8 mouse cellular contexts compared by ENCODE assay signal in genomic region chr11:101772027-101772426, GRCm38 (mm10). TPM values are rescaled to one million over a fixed set of nuclear protein-coding genes. Genes with fewer than 3 reads are reported as not detected.
DNase-seq lines count a peak whose midpoint lies in the region; ATAC-seq and TF ChIP-seq lines count a peak whose summit lies in the region.
"Had no signal": no experiment of that assay in that cellular context is flagged by ENCODE, and none has a peak within 500 bp of the region (broad histone marks: within the 10 kb centered on the region; RNA-seq: fewer than 3 reads in every experiment).

No protein-coding gene starts in this region.

- no peak overlapping the region for H3K9ac ChIP-seq in lung, postnatal 0 days (replicated peaks; ENCODE audit: low read depth)
- no peak overlapping the region for H3K9ac ChIP-seq in forebrain, embryonic 16.5 days (replicated peaks; ENCODE audit: low read depth, low read length)
- no peak overlapping the region for H3K9ac ChIP-seq in liver, embryonic 14.5 days (replicated peaks)
- H3K9ac ChIP-seq in stomach, postnatal 0 days (ENCODE audit: low read length): no peak overlapping the region

- 6% methylated on average over 5 of the region's 5 CpGs for WGBS in lung, postnatal 0 days
- WGBS in forebrain, embryonic 16.5 days: 7% methylated on average over 5 of the region's 5 CpGs
- WGBS in liver, embryonic 14.5 days (ENCODE audit: insufficient replicate concordance): 13% methylated on average over 5 of the region's 5 CpGs
- 6% methylated on average over 5 of the region's 5 CpGs for WGBS in stomach, postnatal 0 days

- peak overlapping the region; percentile 20; the same call in 1 of the 2 replicates for H3K4me3 ChIP-seq in lung, postnatal 0 days (ENCODE audit: low read depth, low read length)
- no peak overlapping the region for H3K4me3 ChIP-seq in forebrain, embryonic 16.5 days (replicated peaks; ENCODE audit: low read length)
- H3K4me3 ChIP-seq in liver, embryonic 14.5 days (ENCODE audit: insufficient read depth in 1 of 2, low read depth in 2 of 2, low read length in 2 of 2): no peak overlapping the region
- H3K4me3 ChIP-seq in stomach, postnatal 0 days (ENCODE audit: low read depth, low read length): 0 out of 2 replicates have a peak overlapping the region, but pooled peaks have one; percentile 29

- 0 out of 2 replicates have a peak, but pooled peaks cover 4% of the 10 kb centered on the region for H3K4me1 ChIP-seq in lung, postnatal 0 days (ENCODE audit: insufficient read depth, low read depth, low read length)
- H3K4me1 ChIP-seq in forebrain, embryonic 16.5 days (replicated peaks; ENCODE audit: control insufficient read depth, insufficient read depth, low read length): peaks cover 7% of the 10 kb centered on the region
- H3K4me1 ChIP-seq in liver, embryonic 14.5 days (replicated peaks; ENCODE audit: control insufficient read depth in 2 of 2, insufficient read depth in 2 of 2, low read length in 1 of 2): no peaks in the 10 kb centered on the region
- H3K4me1 ChIP-seq in stomach, postnatal 0 days (replicated peaks; ENCODE audit: control insufficient read depth, insufficient read depth): no peaks in the 10 kb centered on the region

- no peak for TF ChIP-seq EP300 in lung, postnatal 0 days (IDR thresholded peaks at IDR 0.05)
- no peak for TF ChIP-seq EP300 in liver, embryonic 14.5 days (IDR thresholded peaks at IDR 0.05; ENCODE audit: low read depth)
- TF ChIP-seq EP300 in stomach, postnatal 0 days (optimal IDR thresholded peaks at IDR 0.05): no peak

- peak; percentile 47; the same call in 1 of the 2 replicates for ATAC-seq in lung, postnatal 0 days
- ATAC-seq in forebrain, embryonic 16.5 days: no peak
- no peak for ATAC-seq in liver, embryonic 14.5 days (ENCODE audit: insufficient read depth)
- ATAC-seq in stomach, postnatal 0 days (ENCODE audit: low FRiP score, low TSS enrichment): no peak; the same call in 1 of the 2 replicates

- peak overlapping the region; percentile 49 for H3K4me2 ChIP-seq in lung, postnatal 0 days (replicated peaks; ENCODE audit: low read depth, low read length)
- peak overlapping the region; percentile 48; the same call in 1 of the 2 replicates for H3K4me2 ChIP-seq in forebrain, embryonic 16.5 days (ENCODE audit: low read length)
- H3K4me2 ChIP-seq in liver, embryonic 14.5 days (ENCODE audit: low read depth): peak overlapping the region; percentile 47; the same call in 1 of the 2 replicates
- peak overlapping the region; percentile 60 for H3K4me2 ChIP-seq in stomach, postnatal 0 days (replicated peaks; ENCODE audit: low read depth)

- H3K27ac ChIP-seq in lung, postnatal 0 days (ENCODE audit: low read length): no peak overlapping the region
- H3K27ac ChIP-seq in forebrain, embryonic 16.5 days (ENCODE audit: low read length): no peak overlapping the region
- no peak overlapping the region for H3K27ac ChIP-seq in liver, embryonic 14.5 days
- H3K27ac ChIP-seq in stomach, postnatal 0 days (replicated peaks): no peak overlapping the region

- TF ChIP-seq CTCF in lung, postnatal 0 days (IDR thresholded peaks at IDR 0.05): no peak
- TF ChIP-seq CTCF in liver, embryonic 14.5 days (IDR thresholded peaks at IDR 0.05; ENCODE audit: low read depth): no peak
- no peak for TF ChIP-seq CTCF in stomach, postnatal 0 days (IDR thresholded peaks at IDR 0.05; ENCODE audit: low read depth)

- H3K27me3 ChIP-seq in lung, postnatal 0 days (replicated peaks; ENCODE audit: insufficient read depth, low read length): no peaks in the 10 kb centered on the region
- peaks cover 10% of the 10 kb centered on the region; the same call in 1 of the 2 replicates for H3K27me3 ChIP-seq in forebrain, embryonic 16.5 days (replicated peaks; ENCODE audit: control insufficient read depth, insufficient read depth, low read length)
- no peaks in the 10 kb centered on the region; the same call in none of the 2 replicates for H3K27me3 ChIP-seq in liver, embryonic 14.5 days (ENCODE audit: control insufficient read depth, insufficient read depth, low read length)
- no peaks in the 10 kb centered on the region; the same call in 1 of the 2 replicates for H3K27me3 ChIP-seq in stomach, postnatal 0 days (ENCODE audit: control insufficient read depth, insufficient read depth, low read length)

- H3K36me3 ChIP-seq in lung, postnatal 0 days (ENCODE audit: insufficient read depth, low read length): peaks cover 3% of the 10 kb centered on the region; the same call in 1 of the 2 replicates
- H3K36me3 ChIP-seq in forebrain, embryonic 16.5 days (ENCODE audit: control insufficient read depth, insufficient read depth): peaks cover 7% of the 10 kb centered on the region
- H3K36me3 ChIP-seq in liver, embryonic 14.5 days (replicated peaks; ENCODE audit: control insufficient read depth, insufficient read depth, low read depth): peaks cover 9% of the 10 kb centered on the region
- H3K36me3 ChIP-seq in stomach, postnatal 0 days (ENCODE audit: control insufficient read depth, insufficient read depth, low read length): peaks cover 9% of the 10 kb centered on the region

- peak; percentile 35 for DNase-seq in lung, postnatal 0 days (ENCODE audit: low spot score)
- DNase-seq in lung, adult 18-20 months: no peak
- DNase-seq in liver, embryonic 14.5 days (ENCODE audit: low read depth in 3 of 3, low spot score in 3 of 3): no peak
- DNase-seq in stomach, postnatal 0 days (ENCODE audit: low spot score): no peak
- no peak for DNase-seq in Muller cell, postnatal 12 days (ENCODE audit: inconsistent ontology term)
- no peak for DNase-seq in thymus, adult 18-20 months
- DNase-seq: thymus, postnatal 4 days had no signal

- H3K9me3 ChIP-seq in lung, postnatal 0 days (ENCODE audit: low read length): no peaks in the 10 kb centered on the region
- no peaks in the 10 kb centered on the region for H3K9me3 ChIP-seq in forebrain, embryonic 16.5 days (ENCODE audit: control insufficient read depth, low read length)
- no peaks in the 10 kb centered on the region for H3K9me3 ChIP-seq in liver, embryonic 14.5 days (ENCODE audit: control insufficient read depth, low read length)
- no peaks in the 10 kb centered on the region for H3K9me3 ChIP-seq in stomach, postnatal 0 days (ENCODE audit: control insufficient read depth, low read length)

RNA-seq across cellular contexts. Expression of gene Etv4, which starts 13.1 kb away (rescaled TPM):
- polyA plus RNA-seq in lung, postnatal 0 days (2015; fragmentation: Nextera tagmentation; extraction: Ambion mirVana): 1.2 TPM in 2 replicates
- 6.8 and 7.3 TPM in 2 replicates for polyA plus RNA-seq in forebrain, embryonic 16.5 days (2015; fragmentation: Nextera tagmentation; extraction: Ambion mirVana)
- 0.29 TPM in 2 replicates for polyA plus RNA-seq in liver, embryonic 14.5 days (2012; rRNA removed)
- polyA plus RNA-seq in liver, embryonic 14.5 days (2014; fragmentation: Nextera tagmentation; extraction: Ambion mirVana): 0.20 and 0.30 TPM in 2 replicates
- 1.8 and 2.0 TPM in 2 replicates for polyA plus RNA-seq in stomach, postnatal 0 days (2015; fragmentation: Nextera tagmentation; extraction: Ambion mirVana)

RNA-seq across cellular contexts. Expression of gene Dhx8, which starts 39.3 kb away (rescaled TPM):
- polyA plus RNA-seq in lung, postnatal 0 days (2015; fragmentation: Nextera tagmentation; extraction: Ambion mirVana): 16.4 and 20.3 TPM in 2 replicates
- 39.9 and 41.9 TPM in 2 replicates for polyA plus RNA-seq in forebrain, embryonic 16.5 days (2015; fragmentation: Nextera tagmentation; extraction: Ambion mirVana)
- polyA plus RNA-seq in liver, embryonic 14.5 days (2012; rRNA removed): 6.7 and 9.6 TPM in 2 replicates
- polyA plus RNA-seq in liver, embryonic 14.5 days (2014; fragmentation: Nextera tagmentation; extraction: Ambion mirVana): 12.9 and 15.4 TPM in 2 replicates
- polyA plus RNA-seq in stomach, postnatal 0 days (2015; fragmentation: Nextera tagmentation; extraction: Ambion mirVana): 12.6 and 12.8 TPM in 2 replicates

Comparison
In these comparisons a context has a peak if more than half of its experiments do, and no peak if none do; other contexts are left out.
1. H3K4me3 ChIP-seq: peak in lung, postnatal 0 days (single experiment) and stomach, postnatal 0 days (single experiment); none in forebrain, embryonic 16.5 days (single experiment) and liver, embryonic 14.5 days (0 of 2).
2. Peak in every context shown above with its lines, with median percentiles within 50 percentile points of each other: H3K4me2 ChIP-seq.